Mouse (Mus musculus): ENCODE data around the gene Olfr574.

The Olfr574 gene

DNA sequence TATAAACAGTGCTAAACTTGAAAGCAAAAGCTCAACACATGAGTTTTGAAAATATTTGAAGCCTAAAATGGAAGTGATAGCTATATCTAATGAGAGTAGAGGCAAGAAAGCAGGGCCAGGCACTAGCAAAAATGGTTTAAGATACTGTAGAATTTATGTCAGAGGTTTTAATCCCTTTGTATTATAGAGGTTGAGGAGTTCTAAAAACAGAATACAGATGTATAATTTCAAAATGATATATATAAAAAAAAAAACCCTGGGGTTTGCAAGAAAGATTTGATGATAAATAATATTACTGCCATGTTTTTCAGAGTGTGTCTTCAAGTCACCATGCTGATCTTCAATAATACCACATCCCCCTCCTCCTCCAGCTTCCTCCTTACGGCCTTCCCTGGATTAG is at the start of gene Olfr574:
Olfr574 (plus strand) TSS at position 301 of the 400 bp plus-strand sequence.
- CTCF ChIA-PET, result no interaction called here

DNA sequence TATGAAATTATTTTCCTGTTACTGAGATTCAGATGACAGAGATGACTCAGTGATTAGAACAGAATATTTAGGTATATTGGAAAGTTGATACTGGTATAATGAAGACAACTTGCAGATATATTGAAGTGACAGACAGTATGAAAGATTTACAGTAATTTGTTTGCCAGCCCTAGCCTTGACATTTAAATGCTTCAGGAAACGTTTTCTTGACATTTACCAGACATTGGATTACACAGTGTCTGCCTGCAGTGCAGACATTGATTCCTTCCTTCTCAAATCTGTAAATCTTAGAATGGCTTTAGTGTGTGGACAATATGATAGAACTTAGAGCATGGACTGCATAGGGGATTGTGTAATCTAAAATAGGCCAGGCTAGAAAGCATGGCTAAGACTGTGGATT is 33.0 kb upstream of the Olfr574 start:
- CTCF ChIA-PET, result no interaction called here

DNA sequence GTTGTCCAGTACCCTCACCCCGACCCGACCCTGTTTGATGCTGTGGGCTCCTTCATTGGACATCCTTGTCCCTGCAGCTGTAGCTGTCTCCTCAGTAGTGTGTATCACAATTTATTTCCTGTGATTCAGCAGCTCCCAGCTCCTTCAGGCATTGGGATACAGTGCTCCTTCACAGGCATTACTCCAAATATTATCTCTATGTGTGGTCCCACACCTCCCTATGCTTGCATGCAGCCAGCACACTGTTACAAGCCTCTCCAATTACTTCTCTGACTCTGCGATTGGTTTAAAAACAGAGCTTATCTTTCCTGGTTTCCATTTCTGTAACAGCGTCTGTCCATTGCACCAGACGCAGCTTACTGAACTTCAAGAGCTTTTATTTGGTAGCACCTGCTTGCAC is 31.9 kb upstream of the Olfr574 start:
- CTCF ChIA-PET, result no interaction called here

DNA sequence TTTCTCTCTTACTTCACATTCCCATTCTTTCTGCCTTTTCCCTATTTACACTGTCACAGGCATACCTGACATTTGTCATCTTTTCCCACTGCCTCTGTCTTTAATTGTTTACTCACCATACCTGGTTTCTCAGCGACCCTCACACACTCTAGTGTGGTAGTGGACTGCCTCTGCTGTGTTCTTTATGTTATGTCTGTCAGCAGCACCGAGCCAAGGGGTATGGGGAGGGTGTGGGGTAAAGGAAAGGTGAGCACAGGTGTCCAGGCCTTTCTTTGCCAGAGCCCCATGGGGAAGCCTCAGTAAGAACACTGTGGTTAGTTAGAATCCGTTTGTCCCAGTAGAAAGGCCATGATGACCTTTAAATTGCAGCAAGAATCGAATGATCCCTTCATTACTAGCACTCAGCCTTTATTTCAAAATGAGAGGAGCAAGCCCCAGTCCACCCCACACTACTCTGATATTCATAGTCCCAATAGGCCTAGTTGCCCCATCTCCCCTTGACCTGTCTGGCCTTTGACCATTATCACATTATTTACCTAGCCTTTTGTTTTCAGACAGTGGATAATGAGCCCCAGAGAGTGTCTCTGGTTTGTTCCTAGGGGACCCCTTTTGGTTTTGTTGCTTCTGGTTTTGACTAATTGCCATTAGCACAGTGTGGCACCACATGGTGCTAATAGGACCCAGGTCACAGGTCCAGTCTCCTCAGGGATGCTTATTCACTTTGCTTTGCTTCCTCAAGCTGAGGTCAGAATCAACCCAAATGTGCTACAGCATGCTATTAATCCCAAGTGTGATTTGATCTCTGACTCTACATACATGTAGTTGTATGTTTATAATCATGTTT is 31.0 kb upstream of the Olfr574 start, which contains the start of gene Olfr571:
Olfr571 (minus strand) TSS at position 505 of the 844 bp plus-strand sequence.
- CTCF ChIA-PET, result no interaction called here

DNA sequence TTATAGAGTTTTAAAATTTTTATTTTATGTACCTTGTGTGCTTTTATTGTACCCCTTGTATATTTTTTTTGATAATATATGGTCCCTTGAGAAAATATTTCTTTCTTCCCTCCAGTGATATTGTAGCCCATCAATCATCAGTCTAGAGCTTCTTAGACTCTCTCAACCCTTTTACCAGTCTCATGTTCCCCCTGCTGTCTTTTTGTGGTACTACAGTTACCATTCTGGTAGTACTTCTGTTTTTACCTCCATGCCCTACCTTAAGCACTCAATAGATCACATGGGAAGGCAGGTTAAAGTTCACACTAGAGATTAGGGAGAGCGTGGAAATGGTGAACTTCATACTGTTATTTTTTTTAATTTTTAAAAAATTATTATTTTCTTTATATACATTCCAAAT is 28.6 kb upstream of the Olfr574 start:
- CTCF ChIA-PET, result no interaction called here

DNA sequence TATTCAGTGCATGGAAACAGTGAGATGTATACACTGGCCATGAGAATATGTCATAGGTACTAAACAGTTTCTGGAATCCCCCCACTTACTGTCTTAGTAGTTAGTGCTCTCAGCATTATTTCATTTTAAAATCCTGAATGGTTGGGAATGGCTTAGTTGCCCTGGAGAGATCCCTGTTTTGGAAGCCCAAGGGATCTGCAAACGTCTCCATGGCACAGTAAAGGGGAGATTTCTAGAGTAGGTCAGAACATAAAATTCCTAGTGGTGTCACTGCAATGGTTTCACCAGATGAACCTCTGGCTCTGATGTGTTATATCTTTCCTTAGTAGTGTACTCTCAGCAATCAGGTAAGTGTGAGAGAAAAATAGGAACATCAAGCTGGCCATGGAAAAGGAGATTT is 24.2 kb upstream of the Olfr574 start, which contains the start of gene Olfr572:
Olfr572 (plus strand) TSS at position 301 of the 400 bp plus-strand sequence.
- CTCF ChIA-PET, result no interaction called here

DNA sequence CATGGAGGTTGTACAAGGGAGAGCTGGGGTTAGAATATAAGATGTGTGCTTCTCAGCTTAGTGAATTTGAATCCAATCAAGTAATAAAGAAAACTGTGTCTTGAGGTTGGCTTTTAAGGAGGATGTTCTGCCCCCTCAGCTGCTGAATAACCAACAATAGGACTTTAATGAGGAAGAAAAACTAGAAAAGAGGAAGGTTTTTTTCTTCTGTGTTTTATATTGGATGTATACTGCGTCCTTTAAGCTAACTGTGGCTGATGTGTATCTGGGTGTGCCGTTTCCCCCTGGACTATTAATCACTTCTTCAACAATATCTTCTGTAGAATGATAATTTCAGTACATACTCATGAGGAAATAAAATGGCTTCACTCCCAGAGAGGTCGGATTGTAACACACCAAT is 21.2 kb upstream of the Olfr574 start:
- CTCF ChIA-PET, result no interaction called here

DNA sequence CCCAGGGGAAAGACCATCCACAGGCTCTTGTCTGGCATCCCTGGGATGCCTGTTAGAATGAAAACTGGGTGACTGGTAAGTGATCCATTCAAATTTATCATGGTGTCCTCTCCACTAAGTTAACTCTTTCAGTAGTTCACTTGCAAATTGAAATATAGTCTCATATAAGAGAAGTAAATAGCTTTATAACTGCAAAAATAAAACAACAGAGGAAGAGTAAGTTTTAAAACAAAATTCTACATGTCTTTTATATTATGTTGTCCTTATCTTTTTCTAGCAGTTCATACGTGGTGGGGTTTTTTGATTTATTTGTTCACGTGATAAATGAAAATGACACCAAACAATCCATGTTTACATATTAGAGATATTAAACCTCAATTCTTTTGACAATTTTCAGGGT is 5.8 kb upstream of the Olfr574 start, which contains the start of gene Olfr573-ps1:
Olfr573-ps1 (minus strand) TSS at position 101 of the 400 bp plus-strand sequence.
- CTCF ChIA-PET, result no interaction called here

DNA sequence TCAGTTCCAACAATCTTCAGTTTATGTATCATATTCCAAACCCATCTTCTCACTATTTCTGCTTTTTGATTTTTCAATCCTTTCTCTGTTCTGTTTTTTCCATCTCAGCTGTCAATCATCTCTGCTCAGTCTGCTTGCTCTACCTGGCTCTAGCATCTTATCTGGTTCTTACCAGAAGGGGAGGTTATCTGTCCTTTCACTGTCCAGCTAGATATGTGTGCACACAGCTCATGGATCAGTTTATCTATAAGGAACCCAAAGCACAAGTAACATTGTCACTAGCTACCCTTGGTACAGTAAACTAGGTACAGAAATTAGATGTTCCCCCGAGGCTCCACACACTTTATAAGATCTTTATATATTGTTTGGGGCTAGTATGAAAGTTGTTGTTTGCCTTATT is 4.8 kb upstream of the Olfr574 start:
- CTCF ChIA-PET, result interaction anchor here (0.6 kb wide), 1 partner anchor 172 kb away, joined by 8 read pairs; the partner anchor contains the start of gene Olfr561

DNA sequence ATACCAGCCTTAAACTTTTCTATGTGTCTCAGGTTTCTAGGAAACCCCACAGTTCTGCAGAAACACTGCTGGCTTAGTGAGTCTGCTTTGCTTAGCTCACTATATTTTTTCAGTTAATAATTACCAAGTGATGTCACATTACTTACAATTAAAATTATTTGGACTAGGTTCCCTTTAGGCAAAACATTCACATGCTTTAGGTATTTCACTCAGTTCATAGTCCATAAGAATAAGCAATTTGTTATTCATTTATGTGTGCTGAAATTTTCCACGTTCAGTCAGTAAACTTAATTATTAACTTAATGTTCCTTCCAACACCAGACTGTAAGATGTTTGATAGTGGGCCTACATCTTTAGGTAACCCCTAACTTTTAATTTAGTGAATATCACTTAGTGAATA is 2.5 kb downstream of the Olfr574 start:
- CTCF ChIA-PET, result no interaction called here

DNA sequence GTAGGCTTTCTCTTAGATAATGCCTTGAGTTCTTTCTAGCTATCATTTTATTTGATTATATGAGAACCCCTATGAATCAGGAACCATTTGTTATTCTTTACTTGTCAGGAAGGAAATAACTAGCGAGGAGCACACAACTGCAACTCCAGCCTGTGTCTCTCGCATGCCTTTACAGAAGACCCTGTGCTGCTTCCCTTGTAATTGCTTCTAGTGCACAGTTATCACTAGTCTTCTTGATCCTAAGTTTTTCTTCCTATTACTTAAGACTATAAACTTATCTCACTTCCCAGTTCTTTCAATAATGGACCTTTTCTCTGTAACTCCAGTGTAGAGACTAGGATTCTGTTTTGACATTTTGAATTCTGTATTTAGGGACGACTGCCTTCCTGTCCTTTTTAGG is 9.9 kb downstream of the Olfr574 start:
- CTCF ChIA-PET, result no interaction called here

DNA sequence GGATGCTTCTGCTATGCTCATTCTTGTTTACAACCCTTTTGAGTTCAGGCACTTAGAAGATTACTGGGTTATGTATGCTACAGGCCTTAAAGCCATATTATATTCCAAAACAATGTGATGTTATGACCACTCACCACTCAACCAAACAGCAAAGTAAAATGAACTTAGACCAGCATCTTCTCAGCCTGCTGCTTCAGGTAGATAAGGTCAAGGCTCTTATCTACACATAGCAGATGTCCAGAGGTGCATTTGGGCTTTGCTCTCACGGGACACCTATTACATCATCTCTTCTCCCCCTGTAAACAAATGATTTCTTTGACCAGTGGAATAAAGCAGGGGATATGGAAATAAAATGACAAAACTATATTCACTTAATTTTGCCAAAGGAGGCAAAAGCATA is 10.3 kb downstream of the Olfr574 start, which contains the start of gene Olfr575:
Olfr575 (minus strand) TSS at position 183 of the 400 bp plus-strand sequence.
- CTCF ChIA-PET, result no interaction called here

DNA sequence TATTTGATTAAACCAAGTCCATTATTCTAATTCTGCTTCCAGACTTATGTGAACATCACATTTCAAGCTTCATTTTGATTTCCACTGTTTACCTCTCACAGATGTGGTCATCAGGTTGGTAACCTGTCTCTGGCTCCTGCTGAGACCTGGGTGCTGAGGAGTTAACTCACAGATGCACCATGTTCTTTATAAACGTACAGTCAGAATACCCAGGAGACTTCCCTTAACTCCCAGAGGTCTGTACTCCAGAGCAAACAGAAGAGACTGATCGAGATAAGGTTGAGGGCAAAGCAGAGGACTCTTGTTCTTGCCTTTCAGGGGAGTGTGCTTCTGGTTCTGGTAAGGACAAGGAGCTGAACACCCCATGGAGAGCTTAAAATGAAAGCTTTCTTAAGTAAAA is 14.1 kb downstream of the Olfr574 start, which contains the start of gene Olfr576:
Olfr576 (plus strand) TSS at position 301 of the 400 bp plus-strand sequence.
- CTCF ChIA-PET, result no interaction called here

DNA sequence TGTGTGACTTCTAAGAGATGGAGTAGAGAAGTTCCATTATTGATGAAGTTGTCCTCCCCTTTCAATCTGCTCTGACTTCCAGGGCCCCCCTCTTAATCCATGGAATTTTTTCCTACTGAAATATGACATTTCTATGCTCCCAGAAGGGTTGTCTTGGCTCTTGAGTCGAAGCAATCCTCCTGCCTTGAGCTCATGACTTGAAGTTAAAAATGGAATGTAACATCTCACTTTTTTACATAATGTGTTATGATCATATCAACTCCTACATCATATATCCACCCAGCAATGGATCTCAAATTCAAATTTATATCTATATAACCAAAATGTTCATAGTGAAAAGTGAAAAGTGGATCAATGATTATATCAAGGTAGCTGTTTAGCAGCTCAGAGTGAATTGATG is 26.1 kb downstream of the Olfr574 start:
- CTCF ChIA-PET, result no interaction called here

DNA sequence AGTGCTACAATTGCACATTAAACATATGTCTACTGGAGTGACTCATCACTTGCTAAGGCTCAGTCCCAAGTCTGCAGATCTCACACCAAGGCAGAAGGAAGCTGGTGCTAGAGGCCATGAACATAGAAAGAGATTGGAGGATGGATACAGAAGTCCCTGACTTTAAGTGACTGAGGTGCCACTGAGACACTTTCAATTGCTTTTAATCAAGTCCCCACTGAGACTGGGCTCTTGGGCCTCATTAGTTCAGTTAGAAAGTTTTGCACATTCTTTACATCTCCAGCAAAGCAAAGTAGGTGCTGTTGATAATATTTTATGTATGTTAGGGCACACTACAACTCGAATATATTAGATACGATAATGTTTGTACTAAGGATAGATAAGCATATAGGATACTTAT is 27.6 kb downstream of the Olfr574 start, which contains the start of gene Olfr577:
Olfr577 (minus strand) TSS at position 101 of the 400 bp plus-strand sequence.
- CTCF ChIA-PET, result no interaction called here

DNA sequence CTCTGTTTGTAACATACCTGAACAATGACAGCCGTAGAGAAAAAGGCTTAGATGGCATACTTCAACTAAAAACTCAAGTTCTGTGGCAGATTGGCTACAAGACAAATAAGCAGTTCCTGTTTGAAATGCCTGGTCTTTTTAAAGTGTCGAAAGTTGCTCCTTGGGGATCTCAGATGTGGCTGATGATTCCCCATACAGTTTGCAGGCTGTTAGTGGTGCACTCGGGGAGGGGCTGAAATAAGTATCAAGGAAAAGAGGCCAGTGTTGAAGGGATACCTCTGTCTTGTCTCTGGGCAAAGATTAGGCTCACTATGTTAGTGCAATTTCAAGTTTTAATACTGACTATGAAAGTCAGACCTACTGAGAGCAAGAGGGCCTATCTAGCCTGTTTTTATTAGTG is 41.0 kb downstream of the Olfr574 start, which contains the start of gene Olfr578:
Olfr578 (minus strand) TSS at position 101 of the 400 bp plus-strand sequence.
- CTCF ChIA-PET, result no interaction called here

All from spleen, embryonic (tissue).